ENCODE assay signal across 8 mouse cellular contexts in genomic region chr15:88733834-88734571, GRCm38 (mm10). TPM values are rescaled to one million over a fixed set of nuclear protein-coding genes. Genes with fewer than 3 reads are reported as not detected.
DNase-seq lines count a peak whose midpoint lies in the region; ATAC-seq and TF ChIP-seq lines count a peak whose summit lies in the region.

Gene Brd1 (minus strand): TSS chr15:88734233.

- under 1% methylated on average over 57 of the region's 103 CpGs for WGBS in forebrain, postnatal 0 days
- under 1% methylated on average over 78 of the region's 103 CpGs for WGBS in lung, embryonic 15.5 days

- H3K27me3 ChIP-seq in forebrain, postnatal 0 days (ENCODE audit: insufficient read depth, low read length) = no peaks in the 10 kb centered on the region
- no peaks in the 10 kb centered on the region for H3K27me3 ChIP-seq in lung, embryonic 15.5 days

- in situ Hi-C loops in ES-E14 (cut with MboI; ENCODE audit: low sequenced_read_pairs in 2 of 2, unreplicated experiment in 2 of 2) = no loop called here

- peak within 1 kb of the TSS; percentile 97 to 99 for H3K4me3 ChIP-seq in ES-E14 (ENCODE audit: insufficient read depth in 1 of 2, low read depth in 1 of 2, low read length in 2 of 2, poor library complexity in 1 of 2, severe bottlenecking in 1 of 2)
- peak within 1 kb of the TSS; percentile 97 for H3K4me3 ChIP-seq in forebrain, postnatal 0 days (ENCODE audit: low read depth, low read length)
- peak within 1 kb of the TSS; percentile 97 for H3K4me3 ChIP-seq in lung, embryonic 15.5 days

- peaks cover 15% of the 10 kb centered on the region for H3K36me3 ChIP-seq in ES-E14 (ENCODE audit: control insufficient read depth, insufficient read depth, low read length, poor library complexity, severe bottlenecking)
- peaks cover 16% of the 10 kb centered on the region for H3K36me3 ChIP-seq in forebrain, postnatal 0 days (ENCODE audit: insufficient read depth)
- peaks cover 17% of the 10 kb centered on the region for H3K36me3 ChIP-seq in lung, embryonic 15.5 days

- peaks cover 18 to 35% of the 10 kb centered on the region in 2 experiments for H3K4me1 ChIP-seq in ES-E14 (ENCODE audit: control insufficient read depth in 2 of 2, insufficient read depth in 2 of 2, low read length in 2 of 2, poor library complexity in 1 of 2)
- H3K4me1 ChIP-seq in forebrain, postnatal 0 days (ENCODE audit: insufficient read depth) = peaks cover 14% of the 10 kb centered on the region
- peaks cover 22% of the 10 kb centered on the region for H3K4me1 ChIP-seq in lung, embryonic 15.5 days

- DNase-seq in ES-E14 (ENCODE audit: low read depth, low spot score) = no peak
- DNase-seq in cerebellum, adult 18-20 months = peak; percentile 88 to 94
- peak; percentile 87 for DNase-seq in forebrain, postnatal 0 days
- peak; percentile 86 to 87 for DNase-seq in heart, postnatal 36 days
- DNase-seq in layer of hippocampus, adult 8-10 months (ENCODE audit: low spot score in 2 of 2) = peak; percentile 46 to 69
- DNase-seq in ovary, adult 18-20 months (ENCODE audit: low spot score) = peak; percentile 68
- peak; percentile 71 for DNase-seq in thymus, postnatal 0 days (ENCODE audit: low spot score)

- peak within 1 kb of the TSS; percentile 97 for H3K9ac ChIP-seq in ES-E14 (ENCODE audit: insufficient read depth, low read depth, low read length, poor library complexity, severe bottlenecking)
- H3K9ac ChIP-seq in forebrain, postnatal 0 days = peak within 1 kb of the TSS; percentile 88
- peak within 1 kb of the TSS; percentile 98 for H3K9ac ChIP-seq in lung, embryonic 15.5 days

- peak within 1 kb of the TSS; percentile 59 for H3K4me2 ChIP-seq in forebrain, postnatal 0 days (ENCODE audit: low read depth)
- H3K4me2 ChIP-seq in lung, embryonic 15.5 days = peak within 1 kb of the TSS; percentile 77

- peak; percentile 93 for ATAC-seq in forebrain, postnatal 0 days
- ATAC-seq in lung, embryonic 15.5 days (ENCODE audit: borderline replicate concordance, extremely low read depth, low FRiP score, low TSS enrichment) = peak; percentile 86

- intact Hi-C loops in heart, postnatal 36 days (cut with DNase I) = loop anchor here (1.0 to 5.0 kb wide), 2 partner anchors 15 to 83 kb away; partner anchors contain the start of genes Alg12 and Creld2

- no peaks in the 10 kb centered on the region for H3K9me3 ChIP-seq in ES-E14 (ENCODE audit: control insufficient read depth, insufficient read depth, low read depth, low read length)
- H3K9me3 ChIP-seq in forebrain, postnatal 0 days (ENCODE audit: low read length) = no peaks in the 10 kb centered on the region
- H3K9me3 ChIP-seq in lung, embryonic 15.5 days = no peaks in the 10 kb centered on the region

- peak within 1 kb of the TSS; percentile 56 for H3K27ac ChIP-seq in ES-E14 (ENCODE audit: insufficient read depth, low read depth, low read length, poor library complexity, severe bottlenecking)
- H3K27ac ChIP-seq in forebrain, postnatal 0 days (ENCODE audit: low read depth, low read length) = peak within 1 kb of the TSS; percentile 92
- H3K27ac ChIP-seq in lung, embryonic 15.5 days = peak within 1 kb of the TSS; percentile 90

- no peak for TF ChIP-seq CTCF in forebrain, postnatal 0 days (IDR thresholded peaks at IDR 0.05; ENCODE audit: low read depth)

TF ChIP-seq in ES-E14, 5 proteins besides CTCF, POLR2A, EP300 and RAD21:
- no peak for TF ChIP-seq MAFK (IDR thresholded peaks at IDR 0.05; ENCODE audit: insufficient read depth, low read depth, low read length)
- no peak for TF ChIP-seq ZC3H11A (IDR thresholded peaks at IDR 0.05; ENCODE audit: borderline replicate concordance, low read depth, low read length)
- no peak for TF ChIP-seq CHD2 (IDR thresholded peaks at IDR 0.05; ENCODE audit: low read depth, low read length)
- no peak for TF ChIP-seq ZNF384 (IDR thresholded peaks at IDR 0.05; ENCODE audit: low read depth, low read length)
- TF ChIP-seq HCFC1 (IDR thresholded peaks at IDR 0.05; ENCODE audit: borderline replicate concordance, insufficient read depth, low read length) = no peak
TF ChIP-seq in ES-E14: peak in this region for 0.

RNA-seq across cellular contexts. Expression of gene Brd1, which starts in this region (rescaled TPM):
- 52.0 and 54.2 TPM in 2 replicates for total RNA-seq in ES-E14 (2012; rRNA removed)
- 56.8 and 63.6 TPM in 2 replicates for total RNA-seq in forebrain, postnatal 0 days (2014; rRNA removed)
- 10.6 and 13.0 TPM in 2 replicates for polyA plus RNA-seq in forebrain, postnatal 0 days (2015; fragmentation: Nextera tagmentation; extraction: Ambion mirVana)
- total RNA-seq in heart, postnatal 36 days (2021) = 10 to 100 TPM; 30.1 to 35.3 TPM
- total RNA-seq in layer of hippocampus, adult 8-10 months (2022) = 10 to 100 TPM; 50.8 to 56.4 (median 54.1) TPM
- polyA plus RNA-seq in lung, embryonic 15.5 days (2015; fragmentation: Nextera tagmentation; extraction: Ambion mirVana) = 17.5 and 19.9 TPM in 2 replicates
- polyA plus RNA-seq in thymus, postnatal 0 days (2015; fragmentation: Nextera tagmentation; extraction: Ambion mirVana) = 19.6 and 25.1 TPM in 2 replicates
